Mouse (Mus musculus) C2C12 (cell line): ENCODE results near the gene Xxylt1.

Source experiments
- CEBPB ChIP-seq: IDR thresholded peaks from one replicate; pipeline ENCODE4 v1.6.1; 2011; ENCODE audit warnings: low read depth, mild to moderate bottlenecking, control low read depth, moderate library complexity
- CTCF ChIP-seq: IDR thresholded peaks from one replicate; pipeline ENCODE4 v1.5.1; 2011; ENCODE audit not compliant: control insufficient read depth, insufficient read depth, insufficient read length

GRCm38 (mm10) chr16:31029739-31030485 is 51.3 kb downstream of the Xxylt1 start:
- TF ChIP-seq CEBPB (no peak), CTCF (no peak)
